Mouse (Mus musculus): ENCODE results near the gene Slc44a1. TPM values are rescaled to one million over a fixed set of nuclear protein-coding genes. Genes with fewer than 3 reads are reported as not detected.

Slc44a1 gene
- polyA plus RNA-seq, 1 experiment from 2014 or later: 48.8 TPM

DNA sequence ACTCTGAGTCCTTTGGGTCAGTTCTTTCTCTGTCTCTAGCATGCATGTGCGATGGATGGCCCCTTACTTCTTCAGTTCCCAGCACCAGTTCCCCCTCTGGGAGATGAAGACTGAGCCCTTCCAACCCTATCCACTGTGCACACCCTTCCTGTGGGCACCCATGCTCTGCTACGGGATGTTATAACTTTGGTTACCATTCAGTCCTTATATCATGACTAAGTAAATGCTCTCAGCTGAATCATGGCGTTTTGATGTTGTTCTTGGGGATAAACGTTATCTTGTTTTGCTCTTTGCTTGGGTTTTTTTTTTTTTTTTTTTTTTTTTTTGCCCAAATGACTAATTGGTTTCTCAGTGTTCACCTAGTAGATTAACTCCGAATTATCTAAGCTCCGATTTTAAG lies 16.4 kb downstream of the Slc44a1 start:
- H3K4me2 ChIP-seq (replicated peaks; ENCODE audit: low read depth, low read length): no peak overlapping the region
- H3K4me3 ChIP-seq (ENCODE audit: low read length): no peak overlapping the region
- ATAC-seq (ENCODE audit: low FRiP score, low TSS enrichment): no peak
- H3K4me1 ChIP-seq (ENCODE audit: control insufficient read depth, insufficient read depth, low read length): peaks cover 13% of the 10 kb centered on the region
- no peak overlapping the region for H3K9ac ChIP-seq (ENCODE audit: low read depth, low read length)
- no peak overlapping the region for H3K27ac ChIP-seq (ENCODE audit: low read depth, low read length)
- H3K36me3 ChIP-seq (ENCODE audit: control insufficient read depth, insufficient read depth, low read length): no peaks in the 10 kb centered on the region
- H3K9me3 ChIP-seq (ENCODE audit: control insufficient read depth, low read length): no peaks in the 10 kb centered on the region
- H3K27me3 ChIP-seq (ENCODE audit: control insufficient read depth, insufficient read depth, low read length): no peaks in the 10 kb centered on the region
- WGBS: 92% methylated on average over 6 of the region's 6 CpGs

GRCm38 (mm10) chr4:53458503-53458902 lies 18.3 kb downstream of the Slc44a1 start:
- no peaks in the 10 kb centered on the region for H3K27me3 ChIP-seq (ENCODE audit: control insufficient read depth, insufficient read depth, low read length)
- no peak overlapping the region for H3K4me3 ChIP-seq (ENCODE audit: low read length)
- 83% methylated on average over 3 of the region's 3 CpGs for WGBS
- no peak overlapping the region for H3K4me2 ChIP-seq (replicated peaks; ENCODE audit: low read depth, low read length)
- H3K27ac ChIP-seq (ENCODE audit: low read depth, low read length): no peak overlapping the region
- H3K36me3 ChIP-seq (ENCODE audit: control insufficient read depth, insufficient read depth, low read length): no peaks in the 10 kb centered on the region
- no peak overlapping the region for H3K9ac ChIP-seq (ENCODE audit: low read depth, low read length)
- no peak for ATAC-seq (ENCODE audit: low FRiP score, low TSS enrichment)
- 0 out of 2 replicates have a peak, but pooled peaks cover under 1% of the 10 kb centered on the region for H3K4me1 ChIP-seq (ENCODE audit: control insufficient read depth, insufficient read depth, low read length)
- H3K9me3 ChIP-seq (ENCODE audit: control insufficient read depth, low read length): no peaks in the 10 kb centered on the region

DNA sequence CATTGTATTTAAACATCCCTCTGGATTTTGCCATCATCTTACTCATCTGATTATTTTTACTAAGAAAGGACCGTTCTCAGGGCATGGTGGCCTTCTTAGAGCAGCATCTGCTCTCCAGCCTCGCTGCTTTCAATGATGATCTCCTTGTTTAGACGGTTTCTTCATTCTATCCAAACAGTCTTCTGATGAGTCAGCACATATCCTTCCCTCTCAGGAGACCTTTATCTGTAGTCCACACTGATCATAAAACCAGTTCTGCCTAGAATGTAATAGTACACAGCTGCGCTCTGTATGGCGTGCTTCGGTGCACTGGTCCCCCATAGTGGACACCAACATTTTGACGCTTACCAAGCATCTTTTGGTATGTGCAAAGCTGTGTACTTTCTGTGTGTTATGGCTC lies 19.5 kb downstream of the Slc44a1 start:
- ATAC-seq (ENCODE audit: low FRiP score, low TSS enrichment): no peak
- Histone ChIP-seq H3K4me2 (replicated peaks; ENCODE audit: low read depth, low read length) (no peak overlapping the region), H3K4me1 (ENCODE audit: control insufficient read depth, insufficient read depth, low read length) (no peaks in the 10 kb centered on the region), H3K9ac (ENCODE audit: low read depth, low read length) (no peak overlapping the region), H3K9me3 (ENCODE audit: control insufficient read depth, low read length) (no peaks in the 10 kb centered on the region), H3K4me3 (ENCODE audit: low read length) (no peak overlapping the region), H3K27me3 (ENCODE audit: control insufficient read depth, insufficient read depth, low read length) (no peaks in the 10 kb centered on the region), H3K27ac (ENCODE audit: low read depth, low read length) (no peak overlapping the region), H3K36me3 (ENCODE audit: control insufficient read depth, insufficient read depth, low read length) (no peaks in the 10 kb centered on the region)
- 87% methylated on average over 7 of the region's 7 CpGs for WGBS

DNA sequence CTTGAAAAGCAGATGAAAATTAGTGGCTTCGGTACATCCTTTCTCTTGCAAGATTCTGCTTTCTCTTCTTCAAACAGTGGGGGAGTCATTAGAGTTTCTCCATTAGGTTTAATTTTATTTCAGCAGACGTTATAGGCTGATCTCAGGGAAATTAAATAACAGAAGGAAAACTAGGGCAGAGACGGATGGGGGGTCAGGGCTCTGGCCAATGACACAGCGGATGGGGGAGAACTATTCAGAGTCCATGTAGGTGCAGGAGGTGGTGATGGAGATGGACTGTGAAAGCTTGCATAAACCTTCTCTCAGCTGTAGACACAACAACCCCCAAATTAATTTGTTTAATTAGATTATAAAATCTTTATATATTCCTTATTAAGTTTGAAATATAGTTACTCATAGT lies 20.8 kb downstream of the Slc44a1 start:
- Histone ChIP-seq H3K27ac (ENCODE audit: low read depth, low read length) (no peak overlapping the region), H3K9me3 (ENCODE audit: control insufficient read depth, low read length) (no peaks in the 10 kb centered on the region), H3K9ac (ENCODE audit: low read depth, low read length) (no peak overlapping the region), H3K4me1 (ENCODE audit: control insufficient read depth, insufficient read depth, low read length) (no peaks in the 10 kb centered on the region), H3K36me3 (ENCODE audit: control insufficient read depth, insufficient read depth, low read length) (no peaks in the 10 kb centered on the region), H3K4me2 (replicated peaks; ENCODE audit: low read depth, low read length) (no peak overlapping the region), H3K27me3 (ENCODE audit: control insufficient read depth, insufficient read depth, low read length) (no peaks in the 10 kb centered on the region), H3K4me3 (ENCODE audit: low read length) (no peak overlapping the region)
- 83% methylated on average over 4 of the region's 4 CpGs for WGBS
- no peak for ATAC-seq (ENCODE audit: low FRiP score, low TSS enrichment)

DNA sequence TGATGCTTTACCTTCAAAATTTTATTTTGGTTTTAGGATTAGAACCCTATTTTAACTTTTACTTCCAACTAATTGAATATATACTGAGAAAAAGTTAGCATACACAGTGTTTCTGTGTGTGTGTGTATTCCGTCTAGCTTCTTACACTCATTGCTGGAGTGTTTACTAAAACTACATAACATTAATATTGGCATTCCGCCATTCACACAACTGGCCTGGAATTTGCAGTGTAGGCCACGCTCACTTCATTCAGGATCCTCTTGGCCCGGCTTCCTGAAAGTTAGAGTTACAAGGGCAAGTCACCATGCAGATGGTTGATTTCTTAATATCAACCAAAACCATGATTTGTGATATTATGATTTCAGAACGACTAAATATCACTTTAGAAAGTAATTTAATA lies 21.9 kb downstream of the Slc44a1 start:
- Histone ChIP-seq H3K27ac (ENCODE audit: low read depth, low read length) (no peak overlapping the region), H3K36me3 (ENCODE audit: control insufficient read depth, insufficient read depth, low read length) (no peaks in the 10 kb centered on the region), H3K4me2 (replicated peaks; ENCODE audit: low read depth, low read length) (no peak overlapping the region), H3K4me3 (ENCODE audit: low read length) (no peak overlapping the region), H3K9ac (ENCODE audit: low read depth, low read length) (no peak overlapping the region), H3K9me3 (ENCODE audit: control insufficient read depth, low read length) (no peaks in the 10 kb centered on the region), H3K4me1 (ENCODE audit: control insufficient read depth, insufficient read depth, low read length) (no peaks in the 10 kb centered on the region), H3K27me3 (ENCODE audit: control insufficient read depth, insufficient read depth, low read length) (no peaks in the 10 kb centered on the region)
- no peak for ATAC-seq (ENCODE audit: low FRiP score, low TSS enrichment)
- WGBS: 90% methylated on average over 5 of the region's 5 CpGs

DNA sequence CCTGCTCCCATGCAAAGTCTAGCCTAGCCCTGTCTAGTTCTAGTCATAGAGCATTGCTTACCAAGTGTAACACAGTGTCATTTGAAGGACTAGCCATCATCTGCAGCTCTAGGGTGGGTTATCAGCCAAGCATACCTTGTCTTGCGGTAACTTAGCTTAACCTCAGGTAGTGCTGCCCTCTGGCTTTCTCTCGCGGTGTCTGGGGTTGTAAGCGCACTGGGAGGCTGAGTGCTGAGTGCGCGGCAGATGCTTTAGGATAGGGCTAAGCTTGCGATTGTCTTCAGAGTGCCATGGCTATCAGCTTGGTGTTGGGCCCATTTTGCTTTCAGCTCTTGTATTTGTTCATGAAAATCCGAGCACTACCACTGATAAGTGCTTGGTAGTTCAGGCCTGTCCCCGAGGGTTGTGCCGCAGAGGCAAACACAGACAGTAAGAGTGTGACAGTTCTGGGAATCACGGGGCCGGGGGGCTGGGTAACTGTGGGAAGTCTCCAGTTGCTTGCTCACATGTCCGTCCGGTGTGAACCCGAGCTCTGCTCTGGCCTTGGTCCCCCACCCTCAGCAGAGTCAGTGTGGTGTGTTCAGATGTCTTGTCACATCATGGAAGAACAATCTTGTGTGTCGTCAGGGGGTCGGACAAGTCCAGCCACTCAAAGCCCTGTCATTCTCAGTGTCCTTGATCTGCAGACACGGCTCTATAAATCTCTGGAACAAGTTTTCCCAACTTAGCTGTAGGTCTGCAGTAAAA lies 22.5 kb downstream of the Slc44a1 start:
- no peak overlapping the region for H3K9ac ChIP-seq (ENCODE audit: low read depth, low read length)
- H3K4me2 ChIP-seq (replicated peaks; ENCODE audit: low read depth, low read length): no peak overlapping the region

GRCm38 (mm10) chr4:53465887-53466286 lies 25.7 kb downstream of the Slc44a1 start:
- ATAC-seq (ENCODE audit: low FRiP score, low TSS enrichment): no peak
- H3K4me2 ChIP-seq (replicated peaks; ENCODE audit: low read depth, low read length): no peak overlapping the region
- no peak overlapping the region for H3K27ac ChIP-seq (ENCODE audit: low read depth, low read length)
- no peak overlapping the region for H3K9ac ChIP-seq (ENCODE audit: low read depth, low read length)
- H3K4me1 ChIP-seq (ENCODE audit: control insufficient read depth, insufficient read depth, low read length): peaks cover 6% of the 10 kb centered on the region; the same call in 1 of the 2 replicates
- no peaks in the 10 kb centered on the region for H3K27me3 ChIP-seq (ENCODE audit: control insufficient read depth, insufficient read depth, low read length)
- no peak overlapping the region for H3K4me3 ChIP-seq (ENCODE audit: low read length)
- H3K9me3 ChIP-seq (ENCODE audit: control insufficient read depth, low read length): no peaks in the 10 kb centered on the region
- WGBS: 85% methylated on average over 1 of the region's 1 CpGs
- H3K36me3 ChIP-seq (ENCODE audit: control insufficient read depth, insufficient read depth, low read length): no peaks in the 10 kb centered on the region

More for the DNA sequence above, 22.5 kb downstream of the Slc44a1 start:
- Histone ChIP-seq H3K36me3 (ENCODE audit: control insufficient read depth, insufficient read depth, low read length) (no peaks in the 10 kb centered on the region), H3K27ac (ENCODE audit: low read depth, low read length) (no peak overlapping the region), H3K4me1 (ENCODE audit: control insufficient read depth, insufficient read depth, low read length) (no peaks in the 10 kb centered on the region), H3K9me3 (ENCODE audit: control insufficient read depth, low read length) (no peaks in the 10 kb centered on the region), H3K27me3 (ENCODE audit: control insufficient read depth, insufficient read depth, low read length) (no peaks in the 10 kb centered on the region), H3K4me3 (ENCODE audit: low read length) (no peak overlapping the region)
- 69% methylated on average over 18 of the region's 18 CpGs for WGBS
- peak; percentile 24; the same call in 1 of the 2 replicates for ATAC-seq (ENCODE audit: low FRiP score, low TSS enrichment)

DNA sequence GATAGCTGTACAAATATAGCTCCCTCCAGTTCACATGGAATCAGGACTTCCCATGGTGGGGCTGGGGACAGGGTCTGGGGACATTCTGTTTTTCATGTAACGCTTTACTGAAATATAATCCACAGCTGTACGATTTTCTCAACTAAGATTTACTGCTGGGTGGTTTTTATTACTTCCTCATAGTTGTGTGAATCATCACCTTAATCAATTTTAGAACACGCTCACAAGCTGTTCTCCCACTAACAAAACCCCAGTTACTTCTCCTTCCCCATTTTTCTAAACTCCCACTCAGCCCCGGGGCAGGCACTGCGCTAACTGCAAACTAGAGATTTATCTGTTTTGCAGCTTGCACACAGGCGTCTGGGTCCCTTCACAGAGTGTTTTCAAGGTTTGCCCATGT lies 28.8 kb downstream of the Slc44a1 start:
- H3K36me3 ChIP-seq (ENCODE audit: control insufficient read depth, insufficient read depth, low read length): no peaks in the 10 kb centered on the region
- H3K4me2 ChIP-seq (replicated peaks; ENCODE audit: low read depth, low read length): no peak overlapping the region
- H3K27ac ChIP-seq (ENCODE audit: low read depth, low read length): no peak overlapping the region
- no peak overlapping the region for H3K9ac ChIP-seq (ENCODE audit: low read depth, low read length)
- 11% methylated on average over 6 of the region's 6 CpGs for WGBS
- H3K27me3 ChIP-seq (ENCODE audit: control insufficient read depth, insufficient read depth, low read length): no peaks in the 10 kb centered on the region
- peaks cover 6% of the 10 kb centered on the region; the same call in 1 of the 2 replicates for H3K4me1 ChIP-seq (ENCODE audit: control insufficient read depth, insufficient read depth, low read length)
- H3K9me3 ChIP-seq (ENCODE audit: control insufficient read depth, low read length): no peaks in the 10 kb centered on the region
- ATAC-seq (ENCODE audit: low FRiP score, low TSS enrichment): peak; percentile 39; the same call in 1 of the 2 replicates
- H3K4me3 ChIP-seq (ENCODE audit: low read length): no peak overlapping the region

DNA sequence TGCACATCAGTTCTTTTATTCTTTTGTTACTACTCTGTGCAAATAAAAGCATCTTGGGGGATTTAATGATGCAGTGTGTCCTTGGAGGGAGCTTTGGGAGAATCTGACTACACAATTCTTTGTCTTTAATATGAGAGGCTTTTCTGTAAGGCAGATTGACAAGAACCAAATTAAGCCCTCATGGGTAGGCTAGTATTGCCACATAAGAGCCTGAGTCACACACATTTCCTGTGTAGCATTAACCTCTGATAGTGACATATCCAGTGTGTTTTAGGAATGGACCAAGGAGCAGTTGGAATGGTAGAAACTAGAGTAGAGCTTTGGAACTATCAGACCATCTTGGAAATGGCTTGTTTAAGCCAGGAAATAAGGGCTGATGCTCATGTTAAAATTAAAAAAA lies 33.9 kb downstream of the Slc44a1 start:
- H3K27ac ChIP-seq (ENCODE audit: low read depth, low read length): no peak overlapping the region
- H3K27me3 ChIP-seq (ENCODE audit: control insufficient read depth, insufficient read depth, low read length): no peaks in the 10 kb centered on the region
- no peaks in the 10 kb centered on the region for H3K9me3 ChIP-seq (ENCODE audit: control insufficient read depth, low read length)
- H3K4me2 ChIP-seq (replicated peaks; ENCODE audit: low read depth, low read length): no peak overlapping the region
- no peak overlapping the region for H3K4me3 ChIP-seq (ENCODE audit: low read length)
- H3K9ac ChIP-seq (ENCODE audit: low read depth, low read length): no peak overlapping the region
- ATAC-seq (ENCODE audit: low FRiP score, low TSS enrichment): no peak
- no peaks in the 10 kb centered on the region for H3K4me1 ChIP-seq (ENCODE audit: control insufficient read depth, insufficient read depth, low read length)
- H3K36me3 ChIP-seq (ENCODE audit: control insufficient read depth, insufficient read depth, low read length): no peaks in the 10 kb centered on the region

All from kidney, embryonic 14.5 days (tissue).